Mouse (Mus musculus) gastrocnemius, adult 8-10 months (tissue): ENCODE data around the gene Gm29423. TPM values are rescaled to one million over a fixed set of nuclear protein-coding genes. Genes with fewer than 3 reads are reported as not detected.
"Not testable (repeated sequence)": the region's sequence is repeated elsewhere in the genome, so short reads cannot be mapped to it uniquely, and the experiment has no call there.

Source experiments
- DNase-seq, 2 experiments: peaks; one replicate each; pipeline ENCODE4 v3.0.0; 2022; ENCODE audit warnings: low spot score in 2 of 2
- total RNA-seq, 4 experiments: library from RNA; stranded (reverse); gene quantifications; 2 replicates each; pipeline ENCODE4 v1.2.4; 2022

Gm29423 gene
- not detected for total RNA-seq

DNA sequence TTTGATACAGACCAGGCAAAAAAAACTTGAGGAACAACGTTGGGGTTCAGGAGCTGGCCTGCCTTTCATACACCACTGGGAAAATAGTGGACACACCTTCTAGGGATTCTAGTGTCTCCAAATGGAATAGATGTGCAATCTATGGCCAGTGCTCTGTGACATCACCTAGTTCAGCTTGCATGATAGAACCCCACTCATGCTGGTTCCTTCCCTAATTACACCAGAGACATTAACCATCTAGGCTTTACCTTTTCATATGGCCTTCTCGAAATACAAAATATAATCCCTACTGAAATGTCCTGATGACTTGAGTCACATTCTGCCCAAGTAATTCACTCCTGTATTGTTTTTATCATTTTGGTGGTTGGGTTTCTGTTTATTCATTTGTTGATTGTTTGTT, at the start of gene Gm29423, which contains the start of gene Gm29644:
Gm29423 (minus strand) TSS at position 101 of the 400 bp plus-strand sequence.
Gm29644 (minus strand) TSS at position 157 of the 400 bp plus-strand sequence.
- not testable (repeated sequence) for DNase-seq

DNA sequence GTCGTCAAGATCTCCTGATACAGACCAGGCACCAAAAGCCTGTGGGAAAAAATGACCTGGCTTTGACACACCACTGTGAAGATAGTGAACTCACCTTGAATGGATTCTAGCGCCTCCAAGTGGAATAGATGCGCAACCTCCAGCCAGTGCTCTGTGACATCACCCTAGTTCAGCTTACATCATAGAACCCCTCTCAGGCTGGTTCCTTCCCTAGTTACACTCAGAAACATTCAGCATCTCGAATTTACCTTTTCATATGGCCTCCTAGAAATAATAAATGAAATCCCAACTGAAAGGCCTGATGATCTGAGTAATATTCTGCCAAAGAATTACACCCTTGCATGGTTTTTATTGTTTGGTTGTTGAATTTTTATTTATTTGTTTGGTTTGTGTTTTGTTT, 29.5 kb downstream of the Gm29423 start, which contains the start of gene Gm21118:
Gm21118 (minus strand) TSS at position 101 of the 400 bp plus-strand sequence.
- not testable (repeated sequence) for DNase-seq

Other genes with a start within 250 kb of the Gm29423 start
- gene Gm21118, start 29.6 kb downstream of the Gm29423 start, total RNA-seq = not detected
- not detected for gene Gm29644, start 56 bp upstream of the Gm29423 start, total RNA-seq
- not detected for gene Gm20888, start 138.6 kb upstream of the Gm29423 start, total RNA-seq